7 mouse cellular contexts compared by ENCODE assay signal in the genomic region with DNA sequence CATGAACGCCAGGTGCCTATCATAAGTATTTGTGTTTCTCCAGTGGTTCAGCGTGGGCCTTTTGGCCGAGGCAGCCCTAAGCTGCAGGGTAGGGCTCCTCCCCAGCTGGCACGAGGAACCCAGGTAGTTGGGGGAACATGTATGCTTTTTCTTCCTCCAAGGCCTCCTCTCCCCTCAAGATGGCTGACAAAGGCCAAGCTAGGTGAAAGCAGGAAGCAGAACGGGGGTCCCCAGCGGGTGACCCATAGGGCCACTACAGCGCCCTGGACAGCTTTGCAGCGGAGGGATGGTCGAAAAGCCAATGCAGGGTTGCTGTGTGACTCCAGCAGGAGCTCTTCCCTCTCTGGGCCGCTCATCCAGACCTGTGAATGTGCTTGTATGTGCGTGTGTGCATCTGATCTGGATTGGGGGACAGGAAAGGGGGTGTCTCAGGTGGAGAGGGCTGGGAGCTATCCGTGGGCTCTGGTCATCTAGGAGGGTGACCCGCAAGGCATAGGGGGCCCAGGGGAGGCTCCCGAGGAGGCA. TPM values are rescaled to one million over a fixed set of nuclear protein-coding genes. Genes with fewer than 3 reads are reported as not detected.
DNase-seq lines count a peak whose midpoint lies in the region; ATAC-seq and TF ChIP-seq lines count a peak whose summit lies in the region.

No protein-coding gene starts in this region.

- no peaks in the 10 kb centered on the region for H3K36me3 ChIP-seq in lung, embryonic 16.5 days (ENCODE audit: control insufficient read depth, insufficient read depth, low read length)
- H3K36me3 ChIP-seq in embryonic facial prominence, embryonic 15.5 days, result no peaks in the 10 kb centered on the region
- H3K36me3 ChIP-seq in intestine, postnatal 0 days (ENCODE audit: control insufficient read depth, insufficient read depth), result no peaks in the 10 kb centered on the region
- no peaks in the 10 kb centered on the region for H3K36me3 ChIP-seq in neural tube, embryonic 13.5 days

- intact Hi-C loops in gastrocnemius, postnatal 36 days (cut with DNase I), result no loop called here
- intact Hi-C loops in left cerebral cortex, postnatal 10 days (cut with DNase I), result no loop called here

- no peak; the same call in 1 of the 2 replicates for ATAC-seq in lung, embryonic 16.5 days (ENCODE audit: low read depth)
- no peak for ATAC-seq in embryonic facial prominence, embryonic 15.5 days (ENCODE audit: insufficient number of reproducible peaks, low FRiP score, low TSS enrichment, low read depth)
- 0 out of 2 replicates have a peak, but pooled peaks have one; percentile 5 for ATAC-seq in intestine, postnatal 0 days
- peak; percentile 74 for ATAC-seq in neural tube, embryonic 13.5 days (ENCODE audit: low read depth)

- no peaks in the 10 kb centered on the region; the same call in 1 of the 2 replicates for H3K27me3 ChIP-seq in lung, embryonic 16.5 days (ENCODE audit: control insufficient read depth, insufficient read depth, low read depth, low read length)
- no peaks in the 10 kb centered on the region for H3K27me3 ChIP-seq in embryonic facial prominence, embryonic 15.5 days
- H3K27me3 ChIP-seq in intestine, postnatal 0 days (replicated peaks; ENCODE audit: control insufficient read depth, insufficient read depth, low read length), result 0 out of 2 replicates have a peak, but pooled peaks cover 2% of the 10 kb centered on the region
- peaks cover 15% of the 10 kb centered on the region for H3K27me3 ChIP-seq in neural tube, embryonic 13.5 days

- peak overlapping the region; percentile 79 for H3K9ac ChIP-seq in lung, embryonic 16.5 days (ENCODE audit: low read length)
- peak overlapping the region; percentile 65 for H3K9ac ChIP-seq in embryonic facial prominence, embryonic 15.5 days
- peak overlapping the region; percentile 89 for H3K9ac ChIP-seq in intestine, postnatal 0 days (ENCODE audit: low read depth, low read length)
- peak overlapping the region; percentile 85 for H3K9ac ChIP-seq in neural tube, embryonic 13.5 days

- peak overlapping the region; percentile 84 for H3K4me2 ChIP-seq in lung, embryonic 16.5 days (ENCODE audit: low read depth, low read length)
- H3K4me2 ChIP-seq in embryonic facial prominence, embryonic 15.5 days (replicated peaks), result peak overlapping the region; percentile 95
- H3K4me2 ChIP-seq in intestine, postnatal 0 days (replicated peaks; ENCODE audit: low read depth), result peak overlapping the region; percentile 95
- H3K4me2 ChIP-seq in neural tube, embryonic 13.5 days, result peak overlapping the region; percentile 94

- 19% methylated on average over 14 of the region's 14 CpGs for WGBS in lung, embryonic 16.5 days
- 22% methylated on average over 14 of the region's 14 CpGs for WGBS in embryonic facial prominence, embryonic 15.5 days
- 27% methylated on average over 14 of the region's 14 CpGs for WGBS in intestine, postnatal 0 days
- WGBS in neural tube, embryonic 13.5 days, result 23% methylated on average over 14 of the region's 14 CpGs

- peak overlapping the region; percentile 88 for H3K4me3 ChIP-seq in lung, embryonic 16.5 days (ENCODE audit: low read length)
- H3K4me3 ChIP-seq in embryonic facial prominence, embryonic 15.5 days (replicated peaks), result peak overlapping the region; percentile 63
- H3K4me3 ChIP-seq in intestine, postnatal 0 days (ENCODE audit: low read depth, low read length), result peak overlapping the region; percentile 82
- peak overlapping the region; percentile 74 for H3K4me3 ChIP-seq in neural tube, embryonic 13.5 days

- TF ChIP-seq CTCF in intestine, postnatal 0 days (IDR thresholded peaks at IDR 0.05; ENCODE audit: low read depth), result no peak

- H3K27ac ChIP-seq in lung, embryonic 16.5 days (ENCODE audit: low read length), result peak overlapping the region; percentile 49; the same call in 1 of the 2 replicates
- no peak overlapping the region for H3K27ac ChIP-seq in embryonic facial prominence, embryonic 15.5 days (replicated peaks)
- H3K27ac ChIP-seq in intestine, postnatal 0 days (ENCODE audit: low read depth, low read length), result no peak overlapping the region
- peak overlapping the region; percentile 46; the same call in 1 of the 2 replicates for H3K27ac ChIP-seq in neural tube, embryonic 13.5 days (replicated peaks)

- H3K9me3 ChIP-seq in lung, embryonic 16.5 days (ENCODE audit: control insufficient read depth, low read length), result no peaks in the 10 kb centered on the region
- H3K9me3 ChIP-seq in embryonic facial prominence, embryonic 15.5 days (replicated peaks), result no peaks in the 10 kb centered on the region
- H3K9me3 ChIP-seq in intestine, postnatal 0 days (ENCODE audit: control insufficient read depth), result no peaks in the 10 kb centered on the region
- H3K9me3 ChIP-seq in neural tube, embryonic 13.5 days, result no peaks in the 10 kb centered on the region

- no peak for DNase-seq in lung, postnatal 36 days
- DNase-seq in gastrocnemius, postnatal 36 days, result no peak
- no peak for DNase-seq in left cerebral cortex, postnatal 10 days (ENCODE audit: extremely low spot score in 1 of 2, low spot score in 2 of 2)

- peaks cover 10% of the 10 kb centered on the region for H3K4me1 ChIP-seq in lung, embryonic 16.5 days (replicated peaks; ENCODE audit: control insufficient read depth, insufficient read depth, low read length)
- H3K4me1 ChIP-seq in embryonic facial prominence, embryonic 15.5 days, result peaks cover 19% of the 10 kb centered on the region
- H3K4me1 ChIP-seq in intestine, postnatal 0 days (replicated peaks; ENCODE audit: control insufficient read depth, insufficient read depth, low read length), result no peaks in the 10 kb centered on the region
- H3K4me1 ChIP-seq in neural tube, embryonic 13.5 days (replicated peaks), result peaks cover 20% of the 10 kb centered on the region

RNA-seq across cellular contexts. Expression of gene Dnmt3b, which starts 0.4 kb away (rescaled TPM):
- polyA plus RNA-seq in lung, embryonic 16.5 days (2015; fragmentation: Nextera tagmentation; extraction: Ambion mirVana), result 11.7 and 12.1 TPM in 2 replicates
- 7.7 and 8.4 TPM in 2 replicates for polyA plus RNA-seq in embryonic facial prominence, embryonic 15.5 days (2015; fragmentation: Nextera tagmentation; extraction: Ambion mirVana)
- 2.9 and 3.0 TPM in 2 replicates for polyA plus RNA-seq in intestine, postnatal 0 days (2015; fragmentation: Nextera tagmentation; extraction: Ambion mirVana)
- polyA plus RNA-seq in neural tube, embryonic 13.5 days (2015; fragmentation: Nextera tagmentation; extraction: Ambion mirVana), result 3.9 and 4.6 TPM in 2 replicates
- under 1 TPM; 0.35 to 0.56 TPM for total RNA-seq in gastrocnemius, postnatal 36 days (2021)
- total RNA-seq in left cerebral cortex, postnatal 10 days (2021), result 1 to 10 TPM; 1.5 to 1.7 TPM

RNA-seq across cellular contexts. Expression of gene Commd7, which starts 16.3 kb away (rescaled TPM):
- 81.0 and 81.4 TPM in 2 replicates for polyA plus RNA-seq in lung, embryonic 16.5 days (2015; fragmentation: Nextera tagmentation; extraction: Ambion mirVana)
- polyA plus RNA-seq in embryonic facial prominence, embryonic 15.5 days (2015; fragmentation: Nextera tagmentation; extraction: Ambion mirVana), result 79.0 TPM in 2 replicates
- polyA plus RNA-seq in intestine, postnatal 0 days (2015; fragmentation: Nextera tagmentation; extraction: Ambion mirVana), result 74.8 and 84.7 TPM in 2 replicates
- 84.6 and 85.9 TPM in 2 replicates for polyA plus RNA-seq in neural tube, embryonic 13.5 days (2015; fragmentation: Nextera tagmentation; extraction: Ambion mirVana)
- total RNA-seq in gastrocnemius, postnatal 36 days (2021), result 10 to 100 TPM in 1 of 2 experiments, 1 to 10 TPM in 1; 9.9 to 10.3 TPM
- 10 to 100 TPM; 32.9 to 36.5 TPM for total RNA-seq in left cerebral cortex, postnatal 10 days (2021)

RNA-seq across cellular contexts. Expression of gene Dnmt3c, which starts 47.6 kb away (rescaled TPM):
- polyA plus RNA-seq in lung, embryonic 16.5 days (2015; fragmentation: Nextera tagmentation; extraction: Ambion mirVana), result 0.10 and 0.20 TPM in 2 replicates
- 0.08 TPM in 1 of 2 replicates, not detected in the other for polyA plus RNA-seq in embryonic facial prominence, embryonic 15.5 days (2015; fragmentation: Nextera tagmentation; extraction: Ambion mirVana)
- polyA plus RNA-seq in intestine, postnatal 0 days (2015; fragmentation: Nextera tagmentation; extraction: Ambion mirVana), result not detected in 2 replicates
- not detected in 2 replicates for polyA plus RNA-seq in neural tube, embryonic 13.5 days (2015; fragmentation: Nextera tagmentation; extraction: Ambion mirVana)
- not detected for total RNA-seq in gastrocnemius, postnatal 36 days (2021)
- under 1 TPM in 1 of 2 experiments, not detected in 1; 0.17 TPM for total RNA-seq in left cerebral cortex, postnatal 10 days (2021)

Comparison
In these comparisons a context has a peak if more than half of its experiments do, and no peak if none do; other contexts are left out.
1. ATAC-seq: peak in intestine, postnatal 0 days (single experiment) and neural tube, embryonic 13.5 days (single experiment); none in lung, embryonic 16.5 days (single experiment) and embryonic facial prominence, embryonic 15.5 days (single experiment).
2. H3K27ac ChIP-seq: peak in lung, embryonic 16.5 days (single experiment) and neural tube, embryonic 13.5 days (single experiment); none in embryonic facial prominence, embryonic 15.5 days (single experiment) and intestine, postnatal 0 days (single experiment).
3. Peak in every context shown above with its lines, with median percentiles within 50 percentile points of each other: H3K4me2 ChIP-seq, H3K4me3 ChIP-seq and H3K9ac ChIP-seq.